Mouse (Mus musculus) olfactory bulb, adult 2 months (tissue): ENCODE measurements at regions not wholly inside any gene's neighbourhood (a gene's known extent, or its start where the extent isn't known, plus 50 kb on each side); places are given as distances from the start of the nearest gene placed in this dataset.

Source experiments
- CTCF ChIP-seq: fragments of 200-500 bp; IDR thresholded peaks from 2 replicates; pipeline ENCODE4 v1.5.1; 2012; ENCODE audit warnings: low read depth, mild to moderate bottlenecking, low read length, moderate library complexity; ENCODE audit not compliant: insufficient read depth
- POLR2A ChIP-seq: fragments of 200-500 bp; IDR thresholded peaks from 2 replicates; pipeline ENCODE4 v1.6.1; 2012; ENCODE audit warnings: mild to moderate bottlenecking, low read depth, low read length, moderate library complexity; ENCODE audit not compliant: insufficient read depth

DNA sequence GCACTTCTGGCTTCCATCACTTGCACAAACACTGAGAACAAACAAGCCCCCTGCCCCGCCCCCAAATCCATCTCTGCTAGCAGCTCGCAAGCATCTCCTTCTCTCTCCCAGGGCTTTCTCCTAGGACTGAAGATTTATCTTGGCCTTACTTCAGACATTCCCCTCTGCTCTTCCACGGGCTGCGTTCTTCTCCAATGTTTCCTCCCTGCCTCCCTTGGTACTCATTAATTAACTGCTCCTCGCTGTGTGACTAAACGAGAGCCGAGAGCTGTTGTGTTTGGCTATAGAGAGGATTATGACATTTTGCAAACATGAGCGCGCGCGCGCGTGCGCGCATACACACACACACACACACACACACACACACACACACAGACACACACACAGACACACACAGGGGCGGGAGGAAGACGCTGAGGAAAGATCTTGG, 164.8 kb upstream of the Ptbp2 start:
- no peak for TF ChIP-seq POLR2A
- no peak for TF ChIP-seq CTCF
